Mouse (Mus musculus) lung, postnatal 0 days (tissue): ENCODE measurements around the gene Fam50a.

ENCODE experiments used
- CTCF ChIP-seq: IDR thresholded peaks from 2 replicates; pipeline ENCODE4 v1.5.1; 2016; ENCODE audit warnings: antibody characterized with exemption, mild to moderate bottlenecking
- EP300 ChIP-seq: IDR thresholded peaks from 2 replicates; pipeline ENCODE4 v1.6.1; 2016; ENCODE audit warnings: antibody characterized with exemption, mild to moderate bottlenecking, control low read depth

DNA sequence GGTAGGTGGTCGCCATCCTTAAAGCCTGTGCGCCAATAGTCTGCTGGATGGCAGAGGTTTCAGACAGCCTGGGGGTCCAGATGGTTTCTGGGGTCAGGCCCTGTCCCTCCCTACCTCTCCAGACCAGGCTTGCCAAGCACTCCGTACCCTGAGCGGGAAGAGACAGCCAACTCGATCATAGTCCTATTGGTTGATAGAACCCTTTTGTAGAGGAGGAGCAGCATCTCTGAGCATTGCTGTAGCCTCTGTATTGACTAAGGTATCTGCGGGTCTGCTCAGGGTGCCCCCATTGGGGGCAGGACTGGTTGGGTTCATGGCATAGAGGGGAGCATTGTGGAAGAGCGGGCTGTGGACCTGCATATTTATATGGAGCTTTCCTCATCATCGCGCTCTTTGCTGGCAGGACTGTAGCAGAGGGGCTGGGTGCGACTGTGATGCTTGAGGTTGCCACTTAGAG lies 16.4 kb downstream of the Fam50a start:
- no peak for TF ChIP-seq CTCF
- no peak for TF ChIP-seq EP300
